Mouse (Mus musculus) midbrain, embryonic 15.5 days (tissue): Measurements from ENCODE around the gene Rbms3. TPM values are rescaled to one million over a fixed set of nuclear protein-coding genes. Genes with fewer than 3 reads are reported as not detected.

Source experiments
- ATAC-seq: fragments of 200-750 bp; cut with Nextera tagmentation; replicated peaks from 2 replicates; pipeline ENCODE4 v1.8.0; 2017; ENCODE audit warnings: moderate TSS enrichment
- H3K27ac ChIP-seq: fragments of 300-500 bp; sonication (generic); 2 replicates; pipeline ENCODE4 v1.5.1; 2015; ENCODE audit warnings: mild to moderate bottlenecking, inconsistent platforms
- H3K27me3 ChIP-seq: fragments of 300-500 bp; sonication (generic); replicated peaks from 2 replicates; pipeline ENCODE4 v1.6.1; 2015; ENCODE audit warnings: inconsistent platforms
- H3K36me3 ChIP-seq: fragments of 300-500 bp; sonication (generic); replicated peaks from 2 replicates; pipeline ENCODE4 v1.6.1; 2015; ENCODE audit warnings: inconsistent platforms
- H3K4me1 ChIP-seq: fragments of 300-500 bp; sonication (generic); 2 replicates; pipeline ENCODE4 v1.6.1; 2015; ENCODE audit warnings: inconsistent platforms
- H3K4me2 ChIP-seq: fragments of 300-500 bp; sonication (generic); 2 replicates; pipeline ENCODE4 v1.6.1; 2015; ENCODE audit warnings: inconsistent platforms, mild to moderate bottlenecking, moderate library complexity
- H3K4me3 ChIP-seq: fragments of 300-500 bp; sonication (generic); 2 replicates; pipeline ENCODE4 v1.5.1; 2015; ENCODE audit warnings: mild to moderate bottlenecking, inconsistent platforms
- H3K9ac ChIP-seq: fragments of 300-500 bp; sonication (generic); 2 replicates; pipeline ENCODE4 v1.6.1; 2015; ENCODE audit warnings: mild to moderate bottlenecking, inconsistent platforms
- H3K9me3 ChIP-seq: fragments of 300-500 bp; sonication (generic); 2 replicates; pipeline ENCODE4 v1.6.1; 2016; ENCODE audit warnings: inconsistent platforms
- WGBS: fragments of 180-500 bp; shearing (Covaris S2); methylation state at CpG from one replicate; pipeline ENCODE4 v1.1.7; 2015; ENCODE audit warnings: mixed read lengths; 5-methylcytosine and 5-hydroxymethylcytosine counted together
- polyA plus RNA-seq: library from polyadenylated mRNA; unstranded; fragments of >200 nt; fragmentation: Nextera tagmentation; extraction: Ambion mirVana; gene quantifications from 2 replicates; pipeline ENCODE4 v1.2.1, GENCODE M21; 2015

Gene Rbms3
- 51.6 and 51.9 TPM in 2 replicates for polyA plus RNA-seq

GRCm38 (mm10) chr9:117629771-117630170 is at the start of gene Rbms3:
Rbms3 (minus strand) TSS chr9:117629913.
- 63% methylated on average over 9 of the region's 9 CpGs for WGBS

GRCm38 (mm10) chr9:117673311-117673710 is 43.6 kb upstream of the Rbms3 start:
- Histone ChIP-seq H3K4me1 (no peaks in the 10 kb centered on the region), H3K4me2 (no peak overlapping the region), H3K4me3 (no peak overlapping the region), H3K27ac (no peak overlapping the region), H3K27me3 (no peaks in the 10 kb centered on the region), H3K36me3 (no peaks in the 10 kb centered on the region), H3K9ac (no peak overlapping the region), H3K9me3 (no peaks in the 10 kb centered on the region)
- no peak for ATAC-seq
- WGBS, result 88% methylated on average over 5 of the region's 5 CpGs

More at GRCm38 (mm10) chr9:117629771-117630170, at the start of gene Rbms3:
- no peak for ATAC-seq
- Histone ChIP-seq H3K4me2 (no peak within 1 kb of the TSS), H3K9ac (no peak within 1 kb of the TSS), H3K9me3 (no peaks in the 10 kb centered on the region), H3K27me3 (no peaks in the 10 kb centered on the region), H3K4me1 (peaks cover 11% of the 10 kb centered on the region), H3K4me3 (no peak within 1 kb of the TSS), H3K27ac (no peak within 1 kb of the TSS), H3K36me3 (no peaks in the 10 kb centered on the region)

GRCm38 (mm10) chr9:117654626-117655025 is 24.9 kb upstream of the Rbms3 start:
- no peaks in the 10 kb centered on the region for H3K9me3 ChIP-seq
- no peaks in the 10 kb centered on the region for H3K36me3 ChIP-seq
- no peaks in the 10 kb centered on the region for H3K27me3 ChIP-seq
- no peak for ATAC-seq
- WGBS, result 63% methylated on average over 2 of the region's 2 CpGs
- no peak overlapping the region for H3K4me2 ChIP-seq
- H3K4me1 ChIP-seq, result no peaks in the 10 kb centered on the region
- peak overlapping the region; percentile 9; the same call in 1 of the 2 replicates for H3K27ac ChIP-seq
- H3K4me3 ChIP-seq, result no peak overlapping the region
- no peak overlapping the region for H3K9ac ChIP-seq

- no peak overlapping the region for H3K4me3 ChIP-seq
- 65% methylated on average over 5 of the region's 5 CpGs for WGBS
Measured at GRCm38 (mm10) chr9:117653641-117654040, 23.9 kb upstream of the Rbms3 start.

GRCm38 (mm10) chr9:117646131-117646530 is 16.4 kb upstream of the Rbms3 start:
- no peaks in the 10 kb centered on the region for H3K9me3 ChIP-seq
- no peak overlapping the region for H3K9ac ChIP-seq
- no peak overlapping the region for H3K27ac ChIP-seq
- WGBS, result 77% methylated on average over 2 of the region's 2 CpGs
- H3K4me3 ChIP-seq, result no peak overlapping the region
- no peaks in the 10 kb centered on the region for H3K36me3 ChIP-seq
- no peaks in the 10 kb centered on the region for H3K4me1 ChIP-seq
- ATAC-seq, result no peak
- H3K4me2 ChIP-seq, result no peak overlapping the region
- no peaks in the 10 kb centered on the region for H3K27me3 ChIP-seq

More at GRCm38 (mm10) chr9:117653641-117654040, 23.9 kb upstream of the Rbms3 start:
- Histone ChIP-seq H3K4me2 (no peak overlapping the region), H3K27ac (no peak overlapping the region), H3K36me3 (no peaks in the 10 kb centered on the region), H3K4me1 (no peaks in the 10 kb centered on the region), H3K9me3 (no peaks in the 10 kb centered on the region), H3K9ac (no peak overlapping the region), H3K27me3 (no peaks in the 10 kb centered on the region)
- no peak for ATAC-seq

- H3K4me3 ChIP-seq, result no peak overlapping the region
- no peak overlapping the region for H3K9ac ChIP-seq
- H3K4me1 ChIP-seq, result no peaks in the 10 kb centered on the region
- no peaks in the 10 kb centered on the region for H3K36me3 ChIP-seq
- H3K27ac ChIP-seq, result no peak overlapping the region
- H3K27me3 ChIP-seq, result no peaks in the 10 kb centered on the region
- 92% methylated on average over 4 of the region's 4 CpGs for WGBS
- ATAC-seq, result no peak
- no peak overlapping the region for H3K4me2 ChIP-seq
- no peaks in the 10 kb centered on the region for H3K9me3 ChIP-seq
Measured at GRCm38 (mm10) chr9:117641090-117641782, 11.5 kb upstream of the Rbms3 start.

- no peaks in the 10 kb centered on the region for H3K36me3 ChIP-seq
- H3K9ac ChIP-seq, result no peak overlapping the region
- H3K27me3 ChIP-seq, result no peaks in the 10 kb centered on the region
- no peak for ATAC-seq
- H3K4me1 ChIP-seq, result no peaks in the 10 kb centered on the region
- H3K4me2 ChIP-seq, result no peak overlapping the region
- no peaks in the 10 kb centered on the region for H3K9me3 ChIP-seq
- no peak overlapping the region for H3K27ac ChIP-seq
- 85% methylated on average over 5 of the region's 5 CpGs for whole genome bisulfite sequencing
- H3K4me3 ChIP-seq, result no peak overlapping the region
Measured at GRCm38 (mm10) chr9:117638623-117639185, 9.0 kb upstream of the Rbms3 start.

- ATAC-seq, result no peak
- no peaks in the 10 kb centered on the region for H3K27me3 ChIP-seq
- no peak overlapping the region for H3K27ac ChIP-seq
- H3K36me3 ChIP-seq, result no peaks in the 10 kb centered on the region
- no peak overlapping the region for H3K4me3 ChIP-seq
- 80% methylated on average over 8 of the region's 8 CpGs for WGBS
- H3K4me1 ChIP-seq, result no peaks in the 10 kb centered on the region
- no peak overlapping the region for H3K9ac ChIP-seq
- no peak overlapping the region for H3K4me2 ChIP-seq
- no peaks in the 10 kb centered on the region for H3K9me3 ChIP-seq
Measured at GRCm38 (mm10) chr9:117636492-117636891, 6.8 kb upstream of the Rbms3 start.

GRCm38 (mm10) chr9:117627173-117627572 is 2.5 kb downstream of the Rbms3 start:
- Histone ChIP-seq H3K27me3 (no peaks in the 10 kb centered on the region), H3K9ac (no peak overlapping the region), H3K36me3 (no peaks in the 10 kb centered on the region), H3K27ac (no peak overlapping the region), H3K9me3 (no peaks in the 10 kb centered on the region), H3K4me1 (peaks cover 11% of the 10 kb centered on the region), H3K4me3 (no peak overlapping the region), H3K4me2 (no peak overlapping the region)
- no peak for ATAC-seq

GRCm38 (mm10) chr9:117600781-117601180 is 28.9 kb downstream of the Rbms3 start:
- no peak overlapping the region for H3K4me2 ChIP-seq
- H3K27me3 ChIP-seq, result no peaks in the 10 kb centered on the region
- H3K27ac ChIP-seq, result no peak overlapping the region
- 76% methylated on average over 5 of the region's 5 CpGs for WGBS
- 0 out of 2 replicates have a peak, but pooled peaks cover 5% of the 10 kb centered on the region for H3K4me1 ChIP-seq
- H3K9me3 ChIP-seq, result no peaks in the 10 kb centered on the region
- no peak overlapping the region for H3K4me3 ChIP-seq
- no peak overlapping the region for H3K9ac ChIP-seq
- H3K36me3 ChIP-seq, result no peaks in the 10 kb centered on the region
- ATAC-seq, result no peak

- H3K4me2 ChIP-seq, result no peak overlapping the region
- H3K27me3 ChIP-seq, result no peaks in the 10 kb centered on the region
- H3K4me3 ChIP-seq, result no peak overlapping the region
- H3K36me3 ChIP-seq, result no peaks in the 10 kb centered on the region
- H3K27ac ChIP-seq, result no peak overlapping the region
- H3K9ac ChIP-seq, result no peak overlapping the region
- H3K9me3 ChIP-seq, result no peaks in the 10 kb centered on the region
- 0 out of 2 replicates have a peak, but pooled peaks cover 5% of the 10 kb centered on the region for H3K4me1 ChIP-seq
- WGBS, result 96% methylated on average over 9 of the region's 9 CpGs
- ATAC-seq, result no peak
Measured at GRCm38 (mm10) chr9:117599341-117599740, 30.4 kb downstream of the Rbms3 start.

- Histone ChIP-seq H3K4me3 (no peak overlapping the region), H3K27me3 (no peaks in the 10 kb centered on the region), H3K9me3 (no peaks in the 10 kb centered on the region), H3K9ac (no peak overlapping the region), H3K36me3 (no peaks in the 10 kb centered on the region), H3K4me2 (no peak overlapping the region), H3K4me1 (0 out of 2 replicates have a peak, but pooled peaks cover 5% of the 10 kb centered on the region), H3K27ac (no peak overlapping the region)
- no peak for ATAC-seq
- WGBS, result 43% methylated on average over 5 of the region's 5 CpGs
Measured at GRCm38 (mm10) chr9:117596162-117596561, 33.6 kb downstream of the Rbms3 start.

GRCm38 (mm10) chr9:117585345-117585744 is 44.4 kb downstream of the Rbms3 start:
- H3K27ac ChIP-seq, result no peak overlapping the region
- 92% methylated on average over 6 of the region's 6 CpGs for WGBS
- no peak for ATAC-seq
- H3K4me1 ChIP-seq, result no peaks in the 10 kb centered on the region
- H3K4me3 ChIP-seq, result no peak overlapping the region
- no peak overlapping the region for H3K4me2 ChIP-seq
- H3K9ac ChIP-seq, result no peak overlapping the region
- no peaks in the 10 kb centered on the region for H3K9me3 ChIP-seq
- H3K27me3 ChIP-seq, result no peaks in the 10 kb centered on the region
- H3K36me3 ChIP-seq, result no peaks in the 10 kb centered on the region
